Mouse (Mus musculus): ENCODE measurements at regions not wholly inside any gene's neighbourhood (a gene's known extent, or its start where the extent isn't known, plus 50 kb on each side); places are given as distances from the start of the nearest gene placed in this dataset.
A peak's percentile ranks its signal among the peaks of the same experiment; 100 is the strongest.

DNA sequence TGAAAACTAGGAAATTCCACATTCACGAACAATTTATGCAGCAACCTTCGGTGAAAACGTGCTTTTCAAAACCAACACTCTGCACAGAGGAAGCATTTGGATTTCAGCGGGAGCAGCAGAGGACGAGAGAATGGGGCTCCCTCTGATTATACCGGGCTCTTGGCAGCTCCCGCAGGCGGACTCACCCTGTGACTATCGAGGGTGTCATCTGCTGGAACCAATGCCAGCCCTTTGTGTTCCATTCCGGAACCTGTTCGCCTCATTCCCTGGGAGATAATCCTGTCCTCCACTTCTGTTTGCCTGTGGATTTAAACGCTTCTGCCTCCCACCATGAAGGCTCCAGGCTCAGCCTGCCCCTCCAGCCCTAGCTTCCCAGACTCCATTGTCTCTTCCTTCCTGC is 77.1 kb downstream of the Utp18 start:
- WGBS = 80% methylated on average over 12 of the region's 12 CpGs
- H3K27ac ChIP-seq (replicated peaks) = no peak overlapping the region
- no peak overlapping the region for H3K9ac ChIP-seq
- H3K4me3 ChIP-seq (replicated peaks) = no peak overlapping the region
- H3K36me3 ChIP-seq = no peaks in the 10 kb centered on the region
- H3K9me3 ChIP-seq (replicated peaks) = no peaks in the 10 kb centered on the region
- H3K4me1 ChIP-seq = no peaks in the 10 kb centered on the region
- ATAC-seq (ENCODE audit: insufficient number of reproducible peaks, low FRiP score, low TSS enrichment, low read depth) = no peak
- H3K4me2 ChIP-seq (replicated peaks) = no peak overlapping the region
- no peaks in the 10 kb centered on the region for H3K27me3 ChIP-seq

DNA sequence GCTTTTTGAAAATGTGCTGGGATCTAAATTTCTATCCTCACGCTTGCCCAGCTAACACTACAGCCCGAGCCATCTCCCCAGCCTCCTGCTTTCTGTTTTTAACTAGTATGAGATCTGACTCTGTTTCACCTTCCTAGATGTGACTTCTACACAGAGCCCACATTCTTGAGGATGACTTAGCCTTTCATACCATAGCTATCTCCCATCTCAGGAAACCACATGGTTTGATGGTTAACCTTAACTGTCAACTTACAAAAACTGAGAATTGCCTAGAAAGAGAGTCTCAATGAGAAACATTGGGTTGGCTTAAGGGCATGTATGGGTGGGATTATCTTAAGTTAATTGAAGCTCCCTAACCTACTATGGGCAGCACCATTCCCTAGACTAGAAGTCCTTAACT is 78.4 kb downstream of the Utp18 start:
- H3K27me3 ChIP-seq = no peaks in the 10 kb centered on the region
- no peak overlapping the region for H3K27ac ChIP-seq (replicated peaks)
- no peak overlapping the region for H3K4me3 ChIP-seq (replicated peaks)
- no peak for ATAC-seq (ENCODE audit: insufficient number of reproducible peaks, low FRiP score, low TSS enrichment, low read depth)
- no peak overlapping the region for H3K4me2 ChIP-seq (replicated peaks)
- H3K9ac ChIP-seq = no peak overlapping the region
- H3K9me3 ChIP-seq (replicated peaks) = no peaks in the 10 kb centered on the region
- no peaks in the 10 kb centered on the region for H3K36me3 ChIP-seq
- no peaks in the 10 kb centered on the region for H3K4me1 ChIP-seq
- 85% methylated on average over 2 of the region's 2 CpGs for WGBS

DNA sequence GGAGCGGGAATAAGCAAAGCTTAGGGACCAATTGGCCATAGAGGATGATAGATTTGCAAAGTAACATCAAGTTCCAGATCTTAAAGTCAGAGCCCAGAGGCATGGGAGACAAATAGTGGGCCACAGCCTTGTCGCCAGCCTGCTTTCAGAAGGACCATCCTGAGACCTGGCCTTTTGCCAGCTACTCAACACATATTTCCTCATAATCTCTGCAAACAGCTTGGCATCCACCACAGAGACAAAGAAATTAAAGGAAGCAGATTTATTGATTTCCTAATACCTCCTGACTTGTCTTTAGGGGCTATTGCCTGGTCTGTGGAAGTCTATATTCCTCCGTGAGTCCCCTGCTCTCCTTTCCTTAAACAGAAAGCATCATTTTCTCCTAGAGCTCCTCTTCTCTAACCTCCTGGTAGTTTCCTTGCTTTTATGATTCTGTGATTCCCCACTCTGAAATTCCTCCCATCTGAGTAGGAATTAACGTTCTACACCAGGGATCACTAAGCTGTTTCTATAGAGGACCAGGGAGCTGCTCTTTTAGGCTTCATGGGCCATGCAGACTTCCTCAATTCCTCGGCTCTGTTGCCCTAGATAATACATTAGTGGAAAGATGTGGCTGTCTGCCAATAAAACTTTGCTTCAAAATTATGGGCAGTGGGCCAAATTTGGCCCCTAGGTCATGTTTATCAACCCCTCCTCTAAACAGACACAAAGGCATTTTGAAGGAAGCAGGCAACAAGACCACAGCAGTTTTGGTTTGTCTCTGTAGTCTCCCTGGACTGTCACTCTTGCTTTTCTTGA is 114.2 kb downstream of the Utp18 start:
- Histone ChIP-seq H3K9ac (no peak overlapping the region), H3K4me1 (no peaks in the 10 kb centered on the region), H3K4me2 (replicated peaks) (no peak overlapping the region), H3K27me3 (no peaks in the 10 kb centered on the region), H3K9me3 (replicated peaks) (no peaks in the 10 kb centered on the region), H3K27ac (replicated peaks) (no peak overlapping the region), H3K4me3 (replicated peaks) (no peak overlapping the region), H3K36me3 (no peaks in the 10 kb centered on the region)
- WGBS = 73% methylated on average over 5 of the region's 5 CpGs
- ATAC-seq (ENCODE audit: insufficient number of reproducible peaks, low FRiP score, low TSS enrichment, low read depth) = no peak

DNA sequence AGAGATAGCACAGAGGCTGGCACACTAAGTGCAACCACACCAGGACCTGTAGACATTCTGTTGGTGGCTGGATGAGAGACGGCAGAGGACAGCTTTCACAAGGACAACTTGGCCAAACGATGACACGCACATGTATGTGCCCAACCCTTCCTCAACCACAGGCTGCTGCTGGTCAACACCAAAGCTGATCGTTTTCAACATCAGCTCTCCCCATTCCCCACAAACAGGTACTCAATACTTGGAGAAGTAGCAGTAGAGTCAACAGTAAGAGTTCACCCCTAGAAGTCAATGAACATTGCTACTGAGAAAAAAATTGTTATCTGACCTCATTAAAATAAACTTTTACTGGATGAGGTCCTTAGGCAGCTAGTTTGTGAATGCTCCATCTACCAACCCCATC is 119.6 kb downstream of the Utp18 start:
- Histone ChIP-seq H3K27me3 (no peaks in the 10 kb centered on the region), H3K9ac (no peak overlapping the region), H3K27ac (replicated peaks) (no peak overlapping the region), H3K4me2 (replicated peaks) (no peak overlapping the region), H3K4me3 (replicated peaks) (no peak overlapping the region), H3K36me3 (no peaks in the 10 kb centered on the region), H3K4me1 (no peaks in the 10 kb centered on the region), H3K9me3 (replicated peaks) (no peaks in the 10 kb centered on the region)
- 90% methylated on average over 4 of the region's 4 CpGs for WGBS
- ATAC-seq (ENCODE audit: insufficient number of reproducible peaks, low FRiP score, low TSS enrichment, low read depth) = no peak

DNA sequence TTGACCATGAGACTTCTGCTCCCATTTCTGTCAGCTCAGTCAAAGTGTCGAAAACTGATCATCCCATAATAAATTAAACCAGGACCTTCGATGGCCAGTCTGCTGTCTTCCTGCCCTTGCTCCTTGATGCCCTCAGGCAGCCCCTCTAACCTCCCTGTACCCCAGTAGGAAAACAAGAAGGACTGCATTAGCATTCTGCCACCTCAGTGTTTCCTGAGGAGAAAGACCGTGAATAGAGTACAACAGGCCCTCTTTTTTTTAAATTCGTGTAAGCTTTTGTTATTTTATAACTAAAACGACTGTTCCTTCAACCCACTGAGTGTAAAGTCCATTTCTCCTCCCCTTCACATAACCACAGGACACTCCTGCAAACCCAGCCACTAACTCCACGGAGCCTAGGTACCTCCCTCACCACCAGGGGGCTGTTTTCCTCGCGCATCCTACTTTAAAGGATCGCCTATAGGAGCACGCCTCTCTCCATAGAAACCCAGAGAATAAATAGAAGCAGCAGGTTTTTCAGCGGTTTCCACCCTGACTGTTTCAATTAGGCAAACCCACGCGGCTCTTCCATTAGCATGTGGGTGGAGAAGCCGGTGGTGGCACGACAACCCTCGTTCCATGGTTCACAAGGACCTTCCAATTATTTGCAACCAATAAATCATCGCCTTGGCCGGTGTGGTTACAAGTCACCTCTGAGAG is 122.6 kb downstream of the Utp18 start:
- no peaks in the 10 kb centered on the region for H3K36me3 ChIP-seq
- no peak overlapping the region; the same call in 1 of the 2 replicates for H3K4me3 ChIP-seq (replicated peaks)
- no peak overlapping the region for H3K9ac ChIP-seq
- H3K9me3 ChIP-seq (replicated peaks) = no peaks in the 10 kb centered on the region
- 18% methylated on average over 18 of the region's 18 CpGs for WGBS
- no peaks in the 10 kb centered on the region for H3K27me3 ChIP-seq
- no peak for ATAC-seq (ENCODE audit: insufficient number of reproducible peaks, low FRiP score, low TSS enrichment, low read depth)
- no peak overlapping the region for H3K27ac ChIP-seq (replicated peaks)
- H3K4me2 ChIP-seq (replicated peaks) = peak overlapping the region; percentile 29
- H3K4me1 ChIP-seq = no peaks in the 10 kb centered on the region

DNA sequence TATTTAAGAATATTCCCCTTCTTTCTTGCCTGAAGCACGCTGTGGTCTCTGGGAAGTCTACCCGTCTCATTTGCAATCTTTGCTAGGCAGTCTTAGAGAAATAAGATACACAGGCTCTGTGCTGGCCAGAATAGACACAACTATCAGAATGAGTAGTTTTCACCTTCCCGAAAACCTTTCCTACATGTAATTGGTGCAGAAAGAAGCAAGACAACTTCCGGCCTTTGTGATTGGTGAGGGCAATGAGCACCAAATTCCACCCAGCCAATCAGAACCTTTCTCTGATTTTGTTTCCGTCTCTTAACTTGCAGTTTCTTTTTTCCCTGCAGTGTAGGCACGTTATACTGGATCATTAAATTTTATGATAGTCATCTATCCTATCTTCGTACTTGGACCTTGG is 127.7 kb downstream of the Utp18 start:
- no peaks in the 10 kb centered on the region for H3K27me3 ChIP-seq
- H3K4me2 ChIP-seq (replicated peaks) = no peak overlapping the region
- no peaks in the 10 kb centered on the region for H3K9me3 ChIP-seq (replicated peaks)
- H3K4me1 ChIP-seq = no peaks in the 10 kb centered on the region
- no peaks in the 10 kb centered on the region for H3K36me3 ChIP-seq
- no peak overlapping the region for H3K9ac ChIP-seq
- H3K4me3 ChIP-seq (replicated peaks) = no peak overlapping the region
- no peak overlapping the region for H3K27ac ChIP-seq (replicated peaks)
- ATAC-seq (ENCODE audit: insufficient number of reproducible peaks, low FRiP score, low TSS enrichment, low read depth) = no peak
- 82% methylated on average over 7 of the region's 7 CpGs for WGBS

DNA sequence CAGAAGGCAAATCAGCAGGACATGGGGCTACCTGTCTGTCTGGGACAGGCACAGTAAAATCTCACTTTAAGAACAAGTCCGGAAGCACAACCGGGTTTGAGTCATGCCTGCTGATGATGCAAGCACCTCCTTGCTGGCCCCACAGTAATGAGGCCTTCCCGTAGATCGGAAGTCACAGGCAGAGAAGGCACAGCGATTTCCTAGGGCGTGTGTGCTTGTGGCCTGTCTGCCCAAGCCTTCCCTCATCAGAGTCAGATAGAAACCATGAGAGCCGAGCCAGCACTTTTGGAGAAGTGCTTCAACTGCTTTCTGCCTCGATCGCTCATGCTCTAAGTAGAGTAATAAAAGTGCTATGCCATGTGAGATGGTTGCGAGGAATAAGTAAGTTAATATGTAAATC is 148.9 kb downstream of the Utp18 start:
- Histone ChIP-seq H3K9me3 (replicated peaks) (no peaks in the 10 kb centered on the region), H3K9ac (no peak overlapping the region), H3K27me3 (no peaks in the 10 kb centered on the region), H3K4me1 (no peaks in the 10 kb centered on the region), H3K4me2 (replicated peaks) (no peak overlapping the region), H3K36me3 (no peaks in the 10 kb centered on the region), H3K27ac (replicated peaks) (no peak overlapping the region), H3K4me3 (replicated peaks) (no peak overlapping the region)
- 88% methylated on average over 10 of the region's 10 CpGs for WGBS
- ATAC-seq (ENCODE audit: insufficient number of reproducible peaks, low FRiP score, low TSS enrichment, low read depth) = no peak

DNA sequence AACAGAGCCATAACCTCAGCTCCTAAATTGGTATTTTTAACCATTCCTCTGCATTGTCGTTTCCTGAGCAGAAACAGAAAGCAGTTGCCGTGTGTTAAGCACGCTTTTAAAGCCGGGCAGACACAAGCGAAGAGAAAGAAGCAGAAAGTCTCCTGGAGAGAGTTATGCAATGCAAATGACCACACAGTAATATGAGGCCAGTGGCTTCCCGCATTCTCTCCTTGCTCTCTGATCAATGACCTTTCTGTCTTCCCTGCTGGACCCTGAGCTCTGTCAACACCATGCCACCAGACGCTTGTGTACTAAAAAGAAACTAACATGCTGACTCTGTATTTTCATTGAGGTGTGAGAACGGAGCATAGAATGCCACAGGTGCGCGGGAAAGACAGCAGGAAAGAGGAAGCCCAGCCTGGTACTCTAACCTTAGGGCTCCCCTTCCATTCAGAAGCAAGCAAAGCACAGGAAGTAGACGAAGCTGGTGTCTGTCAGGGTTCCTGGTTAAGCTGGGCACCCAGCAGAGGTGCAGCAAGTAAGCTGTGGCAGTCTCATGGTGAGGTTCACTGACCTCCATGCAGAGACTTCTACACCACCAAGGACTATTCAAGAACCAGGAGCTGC is 151.9 kb downstream of the Utp18 start:
- no peaks in the 10 kb centered on the region for H3K4me1 ChIP-seq
- no peak overlapping the region for H3K4me2 ChIP-seq (replicated peaks)
- no peaks in the 10 kb centered on the region for H3K27me3 ChIP-seq
- H3K36me3 ChIP-seq = no peaks in the 10 kb centered on the region
- H3K27ac ChIP-seq (replicated peaks) = no peak overlapping the region
- WGBS = 56% methylated on average over 11 of the region's 11 CpGs
- no peak overlapping the region for H3K4me3 ChIP-seq (replicated peaks)
- no peak for ATAC-seq (ENCODE audit: insufficient number of reproducible peaks, low FRiP score, low TSS enrichment, low read depth)
- no peak overlapping the region for H3K9ac ChIP-seq
- no peaks in the 10 kb centered on the region for H3K9me3 ChIP-seq (replicated peaks)

DNA sequence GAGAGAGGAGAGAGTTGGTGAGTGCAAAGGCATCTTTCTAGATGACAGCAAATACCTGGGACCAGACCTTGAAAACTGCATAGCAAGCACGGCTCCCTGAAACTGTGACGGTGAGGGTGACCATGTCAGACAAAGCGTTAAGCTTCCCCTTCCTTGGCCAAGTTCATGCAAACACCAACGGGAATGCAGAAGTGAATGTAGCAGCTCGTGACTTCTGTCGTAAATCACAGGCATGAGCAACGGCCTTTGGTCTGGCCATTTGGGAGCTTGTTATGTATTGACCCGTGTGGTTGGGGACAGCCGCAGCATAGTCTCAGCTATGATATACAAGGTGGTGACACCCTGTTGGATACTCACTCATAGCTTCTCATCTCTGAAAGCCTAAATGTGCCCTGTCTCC is 156.4 kb downstream of the Utp18 start:
- Histone ChIP-seq H3K4me2 (replicated peaks) (no peak overlapping the region), H3K36me3 (no peaks in the 10 kb centered on the region), H3K4me3 (replicated peaks) (no peak overlapping the region), H3K27me3 (no peaks in the 10 kb centered on the region), H3K27ac (replicated peaks) (no peak overlapping the region), H3K9me3 (replicated peaks) (no peaks in the 10 kb centered on the region), H3K9ac (no peak overlapping the region), H3K4me1 (no peaks in the 10 kb centered on the region)
- WGBS = 86% methylated on average over 9 of the region's 9 CpGs
- no peak for ATAC-seq (ENCODE audit: insufficient number of reproducible peaks, low FRiP score, low TSS enrichment, low read depth)

DNA sequence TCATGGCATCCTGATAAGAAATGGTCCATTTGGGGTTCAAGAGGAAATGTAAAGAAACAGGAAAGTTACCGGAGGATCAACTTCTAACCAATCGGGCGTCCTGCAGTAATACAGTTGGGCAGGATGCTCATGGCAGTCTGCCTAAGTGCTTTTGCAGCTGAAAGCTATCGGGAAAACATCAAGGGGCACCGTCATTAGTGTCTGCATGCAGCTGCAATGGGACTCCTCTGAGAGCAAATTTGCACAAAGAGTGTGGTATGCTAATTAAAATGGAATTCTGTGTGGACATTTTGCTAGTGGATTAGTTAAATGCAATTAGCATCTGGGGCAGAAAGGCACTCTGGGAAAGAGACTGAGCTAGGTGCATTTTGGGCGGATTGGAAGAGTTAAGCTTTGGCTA is 160.3 kb downstream of the Utp18 start:
- Histone ChIP-seq H3K4me1 (no peaks in the 10 kb centered on the region), H3K27me3 (no peaks in the 10 kb centered on the region), H3K36me3 (no peaks in the 10 kb centered on the region), H3K9me3 (replicated peaks) (no peaks in the 10 kb centered on the region), H3K4me2 (replicated peaks) (no peak overlapping the region), H3K4me3 (replicated peaks) (no peak overlapping the region), H3K9ac (no peak overlapping the region), H3K27ac (replicated peaks) (no peak overlapping the region)
- no peak for ATAC-seq (ENCODE audit: insufficient number of reproducible peaks, low FRiP score, low TSS enrichment, low read depth)
- 54% methylated on average over 6 of the region's 6 CpGs for WGBS

DNA sequence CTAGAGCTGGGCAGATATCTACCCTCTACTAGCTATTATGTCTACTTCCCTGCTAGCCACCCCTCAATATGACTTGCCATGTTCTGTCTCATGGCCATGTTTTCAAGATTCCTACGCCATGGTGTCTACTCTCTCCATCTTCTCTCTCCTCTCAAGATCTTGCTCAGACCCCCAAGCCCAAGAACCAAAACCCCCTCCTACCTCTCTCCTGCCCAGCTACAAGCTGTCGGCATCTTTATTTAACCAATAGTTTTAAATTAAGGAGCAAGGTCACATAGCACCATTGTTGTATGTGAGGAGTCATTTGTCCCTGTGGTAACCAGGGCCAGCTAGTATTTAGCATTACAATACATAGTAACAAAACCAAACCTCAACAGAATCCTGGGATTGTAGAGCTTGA is 166.4 kb downstream of the Utp18 start:
- no peak overlapping the region for H3K4me2 ChIP-seq (replicated peaks)
- no peak overlapping the region for H3K9ac ChIP-seq
- no peaks in the 10 kb centered on the region for H3K27me3 ChIP-seq
- H3K36me3 ChIP-seq = no peaks in the 10 kb centered on the region
- no peak for ATAC-seq (ENCODE audit: insufficient number of reproducible peaks, low FRiP score, low TSS enrichment, low read depth)
- 89% methylated on average over 2 of the region's 2 CpGs for WGBS
- H3K27ac ChIP-seq (replicated peaks) = no peak overlapping the region
- H3K9me3 ChIP-seq (replicated peaks) = no peaks in the 10 kb centered on the region
- H3K4me1 ChIP-seq = no peaks in the 10 kb centered on the region
- no peak overlapping the region for H3K4me3 ChIP-seq (replicated peaks)
